8 mouse cellular contexts compared by ENCODE assay signal in the genomic region with DNA sequence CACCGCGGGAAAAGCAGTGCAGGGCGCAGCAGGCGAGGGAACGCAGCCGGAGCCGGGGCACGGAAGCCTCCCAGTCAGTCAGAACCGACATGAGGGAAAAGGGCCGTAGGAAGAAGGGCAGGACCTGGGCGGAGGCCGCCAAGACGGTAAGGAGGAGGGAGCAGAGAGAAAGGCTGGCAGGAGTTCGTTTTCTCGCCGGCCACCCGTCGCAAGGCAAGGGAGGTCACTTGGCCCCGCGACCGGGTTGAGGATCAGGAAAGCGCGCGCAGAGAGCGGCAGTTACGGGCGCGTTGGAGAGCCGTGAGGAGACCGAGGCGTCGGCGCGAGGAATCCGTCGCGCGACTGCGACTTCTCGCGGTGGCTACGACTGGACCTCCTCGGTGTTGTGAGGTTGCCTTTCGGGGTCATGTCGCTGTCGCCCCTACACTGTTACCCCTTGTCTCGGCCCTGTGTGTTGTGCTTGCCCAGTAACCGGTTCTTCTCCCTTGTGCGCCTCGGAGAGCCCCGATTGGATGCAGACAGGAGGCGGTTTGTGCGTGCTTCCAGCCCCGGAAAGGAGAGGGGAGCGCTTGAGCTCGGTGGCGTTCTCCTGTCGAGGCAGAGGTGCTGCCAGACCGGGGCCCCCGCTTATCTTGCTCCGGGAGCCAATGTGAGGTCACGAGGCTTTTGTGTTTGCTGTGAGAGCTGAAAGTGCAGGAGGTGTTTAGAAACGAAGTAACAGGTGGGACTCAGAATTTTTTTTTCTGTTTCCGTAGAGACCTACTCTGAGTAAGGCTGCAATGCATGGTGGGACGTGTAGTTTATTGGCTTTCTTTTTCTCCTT. TPM values are rescaled to one million over a fixed set of nuclear protein-coding genes. Genes with fewer than 3 reads are reported as not detected.
DNase-seq lines count a peak whose midpoint lies in the region; ATAC-seq and TF ChIP-seq lines count a peak whose summit lies in the region.

No protein-coding gene starts in this region.

- TF ChIP-seq RAD21 in CH12.LX (IDR thresholded peaks at IDR 0.05; ENCODE audit: low read depth, low read length): no peak

- no peaks in the 10 kb centered on the region for H3K9me3 ChIP-seq in CH12.LX (replicated peaks; ENCODE audit: low read length)
- no peaks in the 10 kb centered on the region for H3K9me3 ChIP-seq in forebrain, embryonic 11.5 days (ENCODE audit: control insufficient read depth, low read length)
- H3K9me3 ChIP-seq in heart, embryonic 15.5 days (replicated peaks): no peaks in the 10 kb centered on the region
- H3K9me3 ChIP-seq in liver, embryonic 14.5 days (ENCODE audit: control insufficient read depth, low read length): no peaks in the 10 kb centered on the region
- H3K9me3 ChIP-seq in stomach, embryonic 15.5 days: no peaks in the 10 kb centered on the region

- H3K4me2 ChIP-seq in CH12.LX (ENCODE audit: insufficient read depth, low read depth, poor library complexity, severe bottlenecking): peak overlapping the region; percentile 41
- peak overlapping the region; percentile 56 for H3K4me2 ChIP-seq in forebrain, embryonic 11.5 days (ENCODE audit: low read depth, low read length, severe bottlenecking)
- H3K4me2 ChIP-seq in heart, embryonic 15.5 days: peak overlapping the region; percentile 68
- peak overlapping the region; percentile 83 for H3K4me2 ChIP-seq in liver, embryonic 14.5 days (ENCODE audit: low read depth)
- peak overlapping the region; percentile 53 for H3K4me2 ChIP-seq in stomach, embryonic 15.5 days

- no peaks in the 10 kb centered on the region for H3K27me3 ChIP-seq in CH12.LX (replicated peaks)
- no peaks in the 10 kb centered on the region for H3K27me3 ChIP-seq in forebrain, embryonic 11.5 days (ENCODE audit: control insufficient read depth, insufficient read depth, low read length)
- no peaks in the 10 kb centered on the region for H3K27me3 ChIP-seq in heart, embryonic 15.5 days
- H3K27me3 ChIP-seq in liver, embryonic 14.5 days (ENCODE audit: control insufficient read depth, insufficient read depth, low read length): no peaks in the 10 kb centered on the region
- no peaks in the 10 kb centered on the region for H3K27me3 ChIP-seq in stomach, embryonic 15.5 days (replicated peaks)

- dilution Hi-C loops in CH12.LX (cut with MboI; ENCODE audit: extremely low pct_ligation_motif_present, extremely low pct_unique_long_range_greater_than_20kb, low sequenced_read_pairs): no loop called here

- TF ChIP-seq POLR2A in CH12.LX (IDR thresholded peaks at IDR 0.05; ENCODE audit: low read depth, low read length): peak; percentile 71

- H3K27ac ChIP-seq in CH12.LX (ENCODE audit: insufficient read depth, low read depth): peak overlapping the region; percentile 96
- H3K27ac ChIP-seq in forebrain, embryonic 11.5 days (ENCODE audit: low read depth, low read length): peak overlapping the region; percentile 89
- peak overlapping the region; percentile 97 for H3K27ac ChIP-seq in heart, embryonic 15.5 days
- H3K27ac ChIP-seq in liver, embryonic 14.5 days: peak overlapping the region; percentile 96
- H3K27ac ChIP-seq in stomach, embryonic 15.5 days: peak overlapping the region; percentile 99

- H3K79me2 ChIP-seq in CH12.LX (replicated peaks; ENCODE audit: control insufficient read depth, extremely low read depth, insufficient read depth, poor library complexity, severe bottlenecking): peaks cover 78% of the 10 kb centered on the region

- H3K4me1 ChIP-seq in CH12.LX (ENCODE audit: control insufficient read depth in 1 of 2, insufficient read depth in 2 of 2): peaks cover 10 to 35% of the 10 kb centered on the region in 2 experiments
- H3K4me1 ChIP-seq in forebrain, embryonic 11.5 days (replicated peaks; ENCODE audit: control insufficient read depth, insufficient read depth, low read length): no peaks in the 10 kb centered on the region
- peaks cover 28% of the 10 kb centered on the region for H3K4me1 ChIP-seq in heart, embryonic 15.5 days (replicated peaks)
- H3K4me1 ChIP-seq in liver, embryonic 14.5 days (replicated peaks; ENCODE audit: control insufficient read depth in 2 of 2, insufficient read depth in 2 of 2, low read length in 1 of 2): peaks cover 18 to 23% of the 10 kb centered on the region in 2 experiments
- H3K4me1 ChIP-seq in stomach, embryonic 15.5 days: peaks cover 8% of the 10 kb centered on the region; the same call in 1 of the 2 replicates

- peaks cover 11 to 22% of the 10 kb centered on the region in 2 experiments for H3K36me3 ChIP-seq in CH12.LX (replicated peaks in 1 of 2; ENCODE audit: control insufficient read depth in 1 of 2, insufficient read depth in 1 of 2, low read length in 1 of 2)
- no peaks in the 10 kb centered on the region for H3K36me3 ChIP-seq in forebrain, embryonic 11.5 days (ENCODE audit: control insufficient read depth, insufficient read depth, low read length)
- no peaks in the 10 kb centered on the region for H3K36me3 ChIP-seq in heart, embryonic 15.5 days
- peaks cover 4% of the 10 kb centered on the region; the same call in 1 of the 2 replicates for H3K36me3 ChIP-seq in liver, embryonic 14.5 days (replicated peaks; ENCODE audit: control insufficient read depth, insufficient read depth, low read depth)
- peaks cover 4% of the 10 kb centered on the region; the same call in 1 of the 2 replicates for H3K36me3 ChIP-seq in stomach, embryonic 15.5 days

- ATAC-seq in forebrain, embryonic 11.5 days (replicated peaks; ENCODE audit: low FRiP score): peak; percentile 64
- peak; percentile 57 for ATAC-seq in heart, embryonic 15.5 days (replicated peaks; ENCODE audit: insufficient number of reproducible peaks, insufficient read depth, low FRiP score, low read depth)
- peak; percentile 59 for ATAC-seq in liver, embryonic 14.5 days (ENCODE audit: insufficient read depth)
- ATAC-seq in stomach, embryonic 15.5 days (ENCODE audit: insufficient read depth, low FRiP score, low read depth): peak; percentile 48

- peak; percentile 74 for DNase-seq in CH12.LX (ENCODE audit: extremely low read depth)
- DNase-seq in c-Kit-positive CD71-positive TER-119-negative erythroid progenitor cells, embryonic 14.5 days (ENCODE audit: low read depth): peak; percentile 83
- peak; percentile 82 for DNase-seq in forebrain, embryonic 11.5 days (ENCODE audit: low spot score)
- peak; percentile 82 for DNase-seq in kidney, postnatal 14 days
- peak; percentile 78 to 86 (median 79) for DNase-seq in liver, embryonic 14.5 days (ENCODE audit: low read depth in 3 of 3, low spot score in 3 of 3)
- peak; percentile 80 for DNase-seq in neural tube, embryonic 10.5 days (ENCODE audit: extremely low spot score, low spot score)

- TF ChIP-seq CTCF in CH12.LX (conservative IDR thresholded peaks at IDR 0.05 in 1 of 2, IDR thresholded peaks at IDR 0.05 in 1 of 2; ENCODE audit: low read depth in 2 of 2, low read length in 2 of 2): no peak
- TF ChIP-seq CTCF in liver, embryonic 14.5 days (IDR thresholded peaks at IDR 0.05; ENCODE audit: low read depth): no peak

- no peak for TF ChIP-seq EP300 in CH12.LX (IDR thresholded peaks at IDR 0.05; ENCODE audit: low read length)
- TF ChIP-seq EP300 in liver, embryonic 14.5 days (IDR thresholded peaks at IDR 0.05; ENCODE audit: low read depth): no peak

- peak overlapping the region; percentile 73 to 99 (median 78) for H3K4me3 ChIP-seq in CH12.LX (replicated peaks in 1 of 3; ENCODE audit: low read depth in 2 of 3, low read length in 2 of 3, poor library complexity in 1 of 3)
- peak overlapping the region; percentile 90 for H3K4me3 ChIP-seq in forebrain, embryonic 11.5 days (ENCODE audit: low read depth, low read length)
- peak overlapping the region; percentile 88 for H3K4me3 ChIP-seq in heart, embryonic 15.5 days
- peak overlapping the region; percentile 81 to 93 for H3K4me3 ChIP-seq in liver, embryonic 14.5 days (ENCODE audit: insufficient read depth in 1 of 2, low read depth in 2 of 2, low read length in 2 of 2)
- peak overlapping the region; percentile 98 for H3K4me3 ChIP-seq in stomach, embryonic 15.5 days (replicated peaks)

- in situ Hi-C loops in CH12.LX (cut with MboI; ENCODE audit: low pct_ligation_motif_present, low pct_unique_long_range_greater_than_20kb, low sequenced_read_pairs): no loop called here

- H3K9ac ChIP-seq in CH12.LX (ENCODE audit: insufficient read depth, low read depth): peak overlapping the region; percentile 82
- H3K9ac ChIP-seq in forebrain, embryonic 11.5 days (ENCODE audit: low read length): peak overlapping the region; percentile 93
- peak overlapping the region; percentile 95 for H3K9ac ChIP-seq in heart, embryonic 15.5 days
- H3K9ac ChIP-seq in liver, embryonic 14.5 days (replicated peaks): peak overlapping the region; percentile 99
- peak overlapping the region; percentile 93 for H3K9ac ChIP-seq in stomach, embryonic 15.5 days

- under 1% methylated on average over 64 of the region's 65 CpGs for WGBS in forebrain, embryonic 11.5 days
- WGBS in heart, embryonic 15.5 days: under 1% methylated on average over 65 of the region's 65 CpGs
- under 1% methylated on average over 65 of the region's 65 CpGs for WGBS in liver, embryonic 14.5 days (ENCODE audit: insufficient replicate concordance)
- WGBS in stomach, embryonic 15.5 days: under 1% methylated on average over 65 of the region's 65 CpGs

TF ChIP-seq in CH12.LX, 34 proteins besides CTCF, POLR2A, EP300 and RAD21 (continues in another document):
- TF ChIP-seq MAFK (IDR thresholded peaks at IDR 0.05; ENCODE audit: insufficient replicate concordance, low read length) (no peak), IRF4 (IDR thresholded peaks at IDR 0.05; ENCODE audit: low read depth, low read length) (peak; percentile 44; the same call in 1 of the 2 replicates), JUN (IDR thresholded peaks at IDR 0.05; ENCODE audit: insufficient read depth, low read depth, low read length) (no peak), NELFE (IDR thresholded peaks at IDR 0.05; ENCODE audit: low read depth, low read length) (peak; percentile 48; the same call in 1 of the 2 replicates), UBTF (IDR thresholded peaks at IDR 0.05; ENCODE audit: low read depth, low read length) (no peak), MYC (IDR thresholded peaks at IDR 0.05; ENCODE audit: low read depth, low read length) (peak; percentile 66), MAX (IDR thresholded peaks at IDR 0.05; ENCODE audit: low read length) (peak; percentile 20; the same call in 1 of the 2 replicates), CHD1 (IDR thresholded peaks at IDR 0.05; ENCODE audit: low read depth, low read length) (no peak), JUND (conservative IDR thresholded peaks at IDR 0.05; ENCODE audit: low read depth, low read length) (no peak), HCFC1 (IDR thresholded peaks at IDR 0.05; ENCODE audit: low read depth, low read length) (peak; percentile 94)

RNA-seq across cellular contexts. Expression of gene Asxl2, which starts 0.6 kb away (rescaled TPM):
- total RNA-seq in CH12.LX (2012; rRNA removed) (15.2 and 17.2 TPM in 2 replicates), CH12.LX (2014; rRNA removed) (11.6 and 13.7 TPM in 2 replicates)
- polyA plus RNA-seq in CH12.LX (2012; ENCODE audit: insufficient read length, low read depth): 17.1 and 18.9 TPM in 2 replicates
- 19.7 and 22.0 TPM in 2 replicates for polyA plus RNA-seq in forebrain, embryonic 11.5 days (2014; fragmentation: Nextera tagmentation; extraction: Ambion mirVana)
- polyA plus RNA-seq in heart, embryonic 15.5 days (2015; fragmentation: Nextera tagmentation; extraction: Ambion mirVana): 14.0 and 14.4 TPM in 2 replicates
- polyA plus RNA-seq in liver, embryonic 14.5 days (2012; rRNA removed): 5.9 and 6.7 TPM in 2 replicates
- 7.2 and 8.9 TPM in 2 replicates for polyA plus RNA-seq in liver, embryonic 14.5 days (2014; fragmentation: Nextera tagmentation; extraction: Ambion mirVana)
- polyA plus RNA-seq in stomach, embryonic 15.5 days (2015; fragmentation: Nextera tagmentation; extraction: Ambion mirVana): 16.4 and 19.5 TPM in 2 replicates

Comparison
In these comparisons a context has a peak if more than half of its experiments do, and no peak if none do; other contexts are left out.
1. Peak in every context shown above with its lines: DNase-seq, ATAC-seq, H3K4me3 ChIP-seq and H3K27ac ChIP-seq.